Mouse (Mus musculus): Measurements from ENCODE around the gene Cwh43.

Cwh43 gene

GRCm38 (mm10) chr5:73399768-73400526 lies 5.9 kb upstream of the Cwh43 start:
- no peak for DNase-seq (ENCODE audit: extremely low spot score)

- no peak for DNase-seq (ENCODE audit: extremely low spot score)
Observed at GRCm38 (mm10) chr5:73401341-73401740, 4.5 kb upstream of the Cwh43 start.

- DNase-seq (ENCODE audit: extremely low spot score), result no peak
Observed at GRCm38 (mm10) chr5:73402911-73403310, 3.0 kb upstream of the Cwh43 start.

DNA sequence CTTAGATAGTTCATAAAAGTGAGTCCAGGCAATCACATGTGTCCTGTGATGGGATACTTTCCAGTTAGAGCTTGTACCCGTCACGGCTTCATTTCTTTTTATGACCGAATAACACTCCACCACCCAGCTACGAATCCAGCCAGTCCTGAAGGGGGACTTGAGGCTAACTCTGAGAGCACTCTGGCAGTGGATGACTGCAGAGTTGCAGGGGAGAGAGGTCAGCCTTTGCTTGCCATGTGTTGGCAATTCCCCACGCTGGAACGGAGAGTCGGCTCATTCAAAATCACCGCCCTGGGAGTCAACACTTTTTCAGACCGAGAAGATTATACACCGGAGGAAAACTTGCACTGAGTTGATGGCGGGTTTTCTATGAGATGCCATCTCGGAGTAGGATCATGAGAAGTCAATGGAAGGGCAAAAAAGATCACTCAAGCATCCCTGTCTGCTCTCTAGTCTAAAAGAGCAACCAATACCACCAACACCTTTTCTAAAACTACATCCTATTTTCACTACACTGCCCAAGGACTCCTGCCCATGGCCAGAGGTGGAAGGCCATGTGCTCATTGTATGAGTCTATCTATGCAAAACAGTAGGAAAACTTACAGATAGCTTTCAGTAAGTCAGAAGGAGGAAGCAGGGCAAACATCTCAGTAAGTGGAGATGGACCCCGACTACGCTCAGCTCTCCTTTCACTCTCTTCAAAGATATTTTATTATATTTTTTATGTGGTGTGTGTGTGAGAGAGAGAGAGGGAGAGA lies 2.4 kb upstream of the Cwh43 start:
- no peak for DNase-seq (ENCODE audit: extremely low spot score)

DNA sequence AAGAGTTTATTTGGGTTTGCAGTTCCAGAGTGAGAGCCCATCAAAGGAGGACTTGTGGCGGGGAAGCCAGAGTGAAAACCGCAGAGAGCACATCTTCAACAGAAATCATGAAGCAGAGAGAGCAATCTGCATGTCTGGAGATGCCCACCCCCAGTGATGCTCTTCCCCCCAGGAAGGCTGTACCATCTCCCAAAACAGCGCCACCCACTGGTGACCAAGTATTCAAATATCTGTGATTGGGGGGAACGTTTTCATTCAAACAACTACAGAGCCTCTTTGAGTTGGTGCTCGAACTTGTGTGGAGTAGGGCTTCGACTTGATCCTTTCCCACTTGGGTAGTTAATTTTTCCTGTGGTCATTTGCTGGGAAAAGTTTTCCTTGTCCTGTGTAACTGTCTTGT lies 1.1 kb upstream of the Cwh43 start:
- no peak for DNase-seq (ENCODE audit: extremely low spot score)

DNA sequence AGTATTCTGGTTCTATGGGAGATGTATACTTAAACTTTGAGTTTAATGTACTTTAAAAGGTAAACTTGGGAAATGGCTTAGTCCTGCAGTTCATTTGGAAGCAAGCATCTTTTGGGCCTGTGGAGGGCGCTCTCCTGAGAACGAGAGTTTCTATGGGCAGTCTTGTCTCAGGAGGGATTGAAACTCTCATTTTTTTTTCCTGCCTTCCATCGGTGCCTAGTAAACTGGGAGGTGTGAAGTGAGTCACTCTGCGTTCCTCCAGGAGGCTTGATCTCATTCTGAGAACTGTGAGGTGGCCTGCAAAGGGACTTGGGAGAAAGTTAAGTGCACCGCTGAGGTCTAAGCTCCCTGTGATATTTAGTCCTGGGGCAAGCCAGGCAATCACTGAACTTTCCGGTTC lies 986 bp downstream of the Cwh43 start:
- no peak for DNase-seq (ENCODE audit: extremely low spot score)

- DNase-seq (ENCODE audit: extremely low spot score), result no peak
Observed at GRCm38 (mm10) chr5:73409970-73410369, 4.1 kb downstream of the Cwh43 start.

DNA sequence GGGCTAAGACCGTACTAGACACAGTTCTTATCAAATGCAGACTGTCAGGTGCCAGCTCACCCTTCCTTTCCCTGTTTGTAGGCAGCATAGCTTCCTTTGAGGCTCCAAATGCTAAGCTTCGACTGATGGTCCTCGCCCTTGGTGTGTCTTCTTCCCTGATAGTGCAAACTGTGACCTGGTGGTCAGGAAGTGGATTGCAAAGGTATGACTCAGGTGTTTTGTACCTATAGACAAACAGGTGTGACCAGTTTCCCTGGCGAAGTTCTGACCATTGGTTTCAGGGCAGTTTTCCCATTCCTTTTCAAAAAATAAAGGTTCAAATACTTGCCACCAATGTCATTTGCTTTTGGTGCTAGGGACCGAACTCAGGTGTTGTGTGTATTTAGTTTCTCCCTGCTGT lies 5.9 kb downstream of the Cwh43 start:
- no peak for DNase-seq (ENCODE audit: extremely low spot score)

GRCm38 (mm10) chr5:73414172-73414571 lies 8.3 kb downstream of the Cwh43 start:
- DNase-seq (ENCODE audit: extremely low spot score), result no peak

GRCm38 (mm10) chr5:73419045-73419695 lies 13.3 kb downstream of the Cwh43 start:
- no peak for DNase-seq (ENCODE audit: extremely low spot score)

- DNase-seq (ENCODE audit: extremely low spot score), result no peak
Observed at GRCm38 (mm10) chr5:73426824-73427223, 20.9 kb downstream of the Cwh43 start.

- DNase-seq (ENCODE audit: extremely low spot score), result peak; percentile 67
Observed at GRCm38 (mm10) chr5:73431581-73431980, 25.7 kb downstream of the Cwh43 start.

DNA sequence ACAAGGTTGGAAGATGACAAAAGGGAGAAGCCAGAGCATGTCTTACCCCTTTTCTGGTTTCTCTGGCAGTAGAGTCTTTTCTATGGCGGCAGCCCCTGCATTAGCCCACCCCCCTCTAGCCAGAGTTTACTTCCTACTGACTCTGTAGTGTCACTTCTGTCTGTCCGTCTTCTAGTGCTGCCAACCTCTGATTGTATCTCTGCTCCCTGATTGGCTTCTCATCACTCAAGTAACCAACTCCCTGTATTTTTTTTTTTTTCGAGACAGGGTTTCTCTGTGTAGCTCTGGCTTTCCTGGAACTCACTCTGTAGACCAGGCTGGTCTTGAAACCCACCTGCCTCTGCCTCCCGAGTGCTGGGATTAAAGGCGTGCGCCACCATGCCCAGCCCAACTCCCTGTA lies 26.9 kb downstream of the Cwh43 start:
- DNase-seq (ENCODE audit: extremely low spot score), result no peak

DNA sequence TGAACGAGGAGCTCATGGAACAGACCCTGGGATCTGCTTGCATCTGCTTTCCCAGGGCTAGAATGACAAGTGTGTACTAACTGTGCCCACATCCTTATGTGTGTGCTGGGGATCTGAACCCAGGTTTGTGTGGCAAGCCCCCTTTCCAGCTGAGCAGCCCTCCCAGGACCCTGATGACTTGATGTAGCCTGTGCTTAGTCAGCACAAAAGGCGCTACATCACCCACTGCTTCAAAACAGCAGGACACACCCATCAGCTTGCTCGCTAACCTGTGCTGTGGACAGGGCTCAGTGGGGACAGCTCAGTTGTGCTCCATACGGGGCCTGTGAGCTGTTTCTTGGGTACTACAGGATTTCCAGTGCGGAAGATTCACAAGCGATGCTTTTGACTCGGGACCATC lies 28.9 kb downstream of the Cwh43 start:
- DNase-seq (ENCODE audit: extremely low spot score), result no peak

DNA sequence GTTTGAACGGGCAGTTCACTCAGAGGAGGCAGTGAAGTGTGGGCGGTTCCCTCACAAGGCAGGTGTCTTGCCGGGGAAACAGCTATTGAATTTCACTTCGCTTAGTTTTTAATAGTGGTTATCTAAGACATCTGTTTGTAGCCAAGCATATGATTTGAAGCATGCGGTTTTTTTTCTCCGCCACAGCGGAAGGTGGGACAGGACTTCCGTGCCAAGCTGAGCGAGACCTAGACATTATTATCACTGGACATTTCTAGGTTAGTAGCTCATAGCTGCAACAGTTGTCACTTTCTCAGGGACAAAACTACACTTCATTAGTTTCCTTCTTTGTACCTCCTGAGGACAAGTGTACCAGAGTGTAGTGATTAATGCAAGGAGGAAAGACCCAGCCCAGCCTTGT lies 36.3 kb downstream of the Cwh43 start:
- DNase-seq (ENCODE audit: extremely low spot score), result no peak

DNA sequence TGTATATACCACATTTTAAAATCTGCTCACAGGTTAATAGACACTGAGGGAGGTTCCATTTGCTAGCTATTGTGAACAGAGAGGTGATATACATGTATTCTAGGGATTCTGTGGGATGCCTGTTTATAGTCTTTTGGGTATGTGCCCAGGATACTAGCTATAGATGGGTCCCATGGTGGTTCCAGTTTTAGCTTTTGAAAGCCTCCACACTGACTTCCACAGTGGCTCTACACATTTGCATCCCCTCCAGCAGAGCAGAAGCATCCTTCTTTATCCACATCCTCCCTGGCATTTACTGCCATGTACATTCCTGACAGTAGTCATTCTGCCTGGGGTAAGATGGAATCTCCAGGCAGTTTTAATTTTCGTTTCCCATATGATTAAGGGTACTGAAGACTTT lies 44.4 kb downstream of the Cwh43 start:
- no peak for DNase-seq (ENCODE audit: extremely low spot score)

- no peak for DNase-seq (ENCODE audit: extremely low spot score)
Observed at GRCm38 (mm10) chr5:73454502-73455306, 48.8 kb downstream of the Cwh43 start.

DNA sequence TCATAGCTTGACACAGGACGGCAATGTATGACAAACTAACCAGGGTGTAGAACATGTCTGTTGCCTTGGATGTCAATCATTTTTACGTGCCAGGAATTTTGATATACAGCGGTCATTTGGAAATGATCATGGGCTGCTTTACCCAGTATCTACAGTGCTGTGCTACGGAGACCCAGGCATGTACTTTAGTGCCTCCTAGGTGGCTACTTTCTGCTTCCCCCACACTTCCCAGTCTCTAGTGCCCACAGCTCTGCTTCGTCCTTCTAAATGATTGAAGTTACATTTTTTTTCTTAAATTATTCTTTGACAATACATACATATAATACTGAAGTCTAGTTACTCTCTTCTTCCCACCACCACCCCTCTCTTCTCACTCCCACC lies 49.4 kb downstream of the Cwh43 start:
- DNase-seq (ENCODE audit: extremely low spot score), result no peak

DNA sequence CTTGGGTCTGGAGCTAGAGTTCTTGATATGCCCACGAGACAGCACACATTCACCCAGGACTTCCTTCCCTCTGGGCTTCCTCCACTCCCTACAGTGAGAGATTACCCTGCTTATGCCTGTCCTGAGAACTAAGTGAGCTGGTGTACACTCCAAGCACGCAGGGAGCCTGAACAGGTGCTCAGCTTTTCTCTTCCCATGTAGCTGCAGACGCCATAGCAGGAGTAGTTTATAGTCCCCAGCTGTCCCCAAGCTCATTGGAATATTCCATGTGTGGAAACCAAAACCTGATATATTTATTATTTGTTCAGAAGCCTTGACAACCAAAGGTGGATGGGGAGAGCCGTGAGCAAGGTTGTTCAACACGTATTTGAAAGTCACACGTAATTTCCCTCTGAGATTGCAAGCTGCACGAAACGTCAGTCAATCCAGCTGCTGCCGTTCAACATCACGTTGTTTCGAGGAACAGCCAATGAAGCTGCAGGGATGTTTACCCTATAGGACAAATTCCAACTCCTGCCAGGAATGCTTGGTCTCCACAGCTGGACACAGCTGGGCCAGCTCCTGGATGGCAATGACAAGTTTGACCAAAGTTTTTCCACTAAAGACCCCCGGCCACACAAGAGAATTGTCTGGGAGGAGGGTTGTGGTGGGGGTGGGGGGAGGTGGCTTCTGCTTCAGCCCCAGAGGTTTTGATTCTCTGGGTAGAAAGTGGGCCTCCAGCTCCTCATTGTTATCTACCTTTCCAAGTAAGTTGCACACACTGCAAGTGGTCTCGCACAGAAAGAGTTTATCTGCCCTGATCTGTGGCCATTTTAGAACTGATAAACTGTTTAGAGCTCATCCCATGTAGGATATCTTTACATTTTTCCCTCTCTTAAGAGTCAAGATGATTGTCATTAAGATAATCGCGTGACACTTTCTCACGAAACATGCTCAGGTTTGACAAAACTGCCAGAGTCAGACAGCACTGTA lies 62.9 kb downstream of the Cwh43 start:
- DNase-seq (ENCODE audit: extremely low spot score), result no peak

DNA sequence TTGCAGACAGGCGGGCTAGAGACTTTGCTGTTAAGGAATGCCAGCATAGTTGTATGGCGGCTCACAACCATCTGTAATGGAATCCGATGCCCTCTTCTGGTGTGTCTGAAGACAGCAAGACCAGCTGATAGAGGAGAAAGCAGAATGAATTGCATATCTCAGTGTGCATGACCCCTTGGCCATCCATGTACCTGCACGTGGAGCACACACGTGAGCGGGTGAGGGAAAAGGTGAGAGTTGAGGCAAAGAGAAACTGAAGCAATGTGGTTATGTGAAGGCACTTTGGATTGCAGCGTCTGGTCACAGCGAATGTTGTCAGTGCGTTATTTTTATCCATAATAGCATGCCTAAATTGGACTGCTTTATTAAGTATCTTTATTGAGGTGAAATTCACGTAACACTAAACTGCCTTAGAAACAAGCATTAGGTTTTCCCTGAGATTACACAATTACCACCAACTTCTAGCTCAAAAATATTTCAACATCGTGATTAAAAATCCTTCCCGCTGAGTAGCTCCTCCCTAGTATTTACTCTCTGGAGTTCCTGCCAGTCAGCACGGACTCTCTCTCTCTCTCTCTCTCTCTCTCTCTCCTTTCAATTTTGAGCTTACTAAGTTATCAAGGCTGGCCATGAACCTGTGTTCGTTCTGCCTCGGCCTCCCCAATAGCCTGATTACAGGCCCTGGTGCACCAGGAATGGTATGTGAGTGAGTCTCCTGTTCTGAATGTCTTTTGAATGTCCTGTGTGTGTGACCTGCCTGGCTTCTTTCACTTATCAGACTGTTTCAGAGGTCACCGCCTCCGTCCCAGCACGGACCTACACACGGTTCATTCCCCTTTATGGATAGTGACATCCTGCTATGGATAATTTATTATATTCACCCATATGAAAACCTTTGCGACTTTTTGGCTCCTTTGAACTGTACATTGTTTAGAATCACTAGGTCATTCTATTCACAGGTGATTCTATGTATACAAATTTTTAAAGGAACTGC lies 68.8 kb downstream of the Cwh43 start:
- no peak for DNase-seq (ENCODE audit: extremely low spot score)

Measured in embryo, embryonic 9.5 days (tissue).